Mouse (Mus musculus): ENCODE measurements around the gene Zfp219. TPM values are rescaled to one million over a fixed set of nuclear protein-coding genes. Genes with fewer than 3 reads are reported as not detected.

Gene Zfp219
- polyA plus RNA-seq, 1 experiment = 17.6 TPM

DNA sequence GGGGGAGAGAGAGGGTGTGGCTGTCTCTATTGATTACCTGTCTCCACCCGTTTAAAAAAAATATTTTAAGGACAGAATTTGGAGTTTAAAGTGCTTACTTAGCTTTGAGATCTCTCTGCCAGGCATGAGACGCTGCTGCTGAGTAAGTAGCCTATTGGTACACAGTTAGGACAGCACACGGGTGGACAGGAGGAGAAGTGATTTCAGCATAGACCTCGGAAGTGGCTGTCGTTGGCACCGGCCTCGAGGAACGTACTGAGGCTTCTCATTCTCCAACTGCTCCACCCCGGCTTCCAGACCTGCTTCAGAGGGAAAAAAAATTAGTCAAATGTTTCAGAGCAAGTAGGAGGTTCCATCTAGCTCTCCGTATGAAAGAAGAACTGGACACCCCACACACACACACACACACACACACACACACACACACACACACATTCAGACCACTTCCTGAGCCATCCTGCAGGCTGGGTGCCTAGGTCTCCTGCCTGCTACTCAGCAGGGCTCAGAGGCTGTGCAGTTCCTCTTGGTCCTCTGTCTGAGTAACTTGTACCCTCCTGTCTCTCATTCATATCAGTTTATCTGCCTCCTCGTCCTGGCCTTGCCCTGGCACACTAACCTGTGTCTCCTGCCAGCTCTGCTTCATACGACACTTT, 25.2 kb downstream of the Zfp219 start:
- no peaks in the 10 kb centered on the region for H3K79me2 ChIP-seq (ENCODE audit: control insufficient read depth, insufficient read depth)
- no peaks in the 10 kb centered on the region for H3K79me3 ChIP-seq (ENCODE audit: low read depth)
- H3K27me3 ChIP-seq (ENCODE audit: control insufficient read depth, insufficient read depth, insufficient read length) = no peaks in the 10 kb centered on the region
- TF ChIP-seq MYOD1 (IDR thresholded peaks at IDR 0.05; ENCODE audit: control insufficient read depth, insufficient read length, low read depth) = no peak
- TF ChIP-seq FOSL1 (IDR thresholded peaks at IDR 0.05; ENCODE audit: insufficient read depth, low read length, poor library complexity, severe bottlenecking) = no peak
- no peak for TF ChIP-seq CEBPB (IDR thresholded peaks at IDR 0.05; ENCODE audit: low read depth)
- no peak for TF ChIP-seq MAX (IDR thresholded peaks at IDR 0.05)
- no peak for TF ChIP-seq USF1 (IDR thresholded peaks at IDR 0.05; ENCODE audit: low read depth)
- no peak for TF ChIP-seq MYOG (IDR thresholded peaks at IDR 0.05; ENCODE audit: control insufficient read depth, extremely low read depth, insufficient read length)
- TF ChIP-seq CTCF (IDR thresholded peaks at IDR 0.05; ENCODE audit: control insufficient read depth, insufficient read depth, insufficient read length) = no peak
- H3K4me3 ChIP-seq (ENCODE audit: insufficient read depth, poor library complexity, severe bottlenecking) = no peak overlapping the region
- H3ac ChIP-seq (ENCODE audit: control insufficient read depth, insufficient read length, low read depth) = no peak overlapping the region
- H3K36me3 ChIP-seq (ENCODE audit: control insufficient read depth, insufficient read depth) = peaks cover 76% of the 10 kb centered on the region

DNA sequence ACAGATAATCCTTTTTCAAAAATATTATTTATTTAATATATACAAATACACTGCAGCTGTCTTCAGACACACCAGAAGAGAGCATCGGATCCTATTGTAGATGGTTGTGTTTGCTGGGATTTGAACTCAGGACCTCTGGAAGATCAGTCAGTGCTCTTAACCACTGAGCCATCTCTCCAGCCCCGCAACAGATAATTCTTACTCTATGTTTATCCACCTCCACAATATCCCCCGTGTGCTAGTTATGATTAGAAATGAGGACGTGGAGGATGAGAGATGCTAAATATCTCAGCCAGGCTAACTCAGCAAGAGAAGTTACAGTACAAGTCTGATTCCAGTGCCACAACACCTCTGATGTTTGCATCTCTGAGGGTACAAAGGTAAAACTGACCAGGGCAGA, 26.1 kb downstream of the Zfp219 start:
- no peaks in the 10 kb centered on the region for H3K79me2 ChIP-seq (ENCODE audit: control insufficient read depth, insufficient read depth)
- no peak overlapping the region for H3K4me3 ChIP-seq (ENCODE audit: insufficient read depth, poor library complexity, severe bottlenecking)
- H3K36me3 ChIP-seq (ENCODE audit: control insufficient read depth, insufficient read depth) = peaks cover 72% of the 10 kb centered on the region
- no peak overlapping the region for H3ac ChIP-seq (ENCODE audit: control insufficient read depth, insufficient read length, low read depth)
- TF ChIP-seq MAX (IDR thresholded peaks at IDR 0.05) (no peak), MYOG (IDR thresholded peaks at IDR 0.05; ENCODE audit: control insufficient read depth, extremely low read depth, insufficient read length) (no peak), CTCF (IDR thresholded peaks at IDR 0.05; ENCODE audit: control insufficient read depth, insufficient read depth, insufficient read length) (no peak), FOSL1 (IDR thresholded peaks at IDR 0.05; ENCODE audit: insufficient read depth, low read length, poor library complexity, severe bottlenecking) (no peak), USF1 (IDR thresholded peaks at IDR 0.05; ENCODE audit: low read depth) (no peak), CEBPB (IDR thresholded peaks at IDR 0.05; ENCODE audit: low read depth) (no peak), MYOD1 (IDR thresholded peaks at IDR 0.05; ENCODE audit: control insufficient read depth, insufficient read length, low read depth) (no peak)
- H3K27me3 ChIP-seq (ENCODE audit: control insufficient read depth, insufficient read depth, insufficient read length) = no peaks in the 10 kb centered on the region
- no peaks in the 10 kb centered on the region for H3K79me3 ChIP-seq (ENCODE audit: low read depth)

GRCm38 (mm10) chr14:51989461-51989970, 31.0 kb downstream of the Zfp219 start:
- Histone ChIP-seq H3K79me2 (ENCODE audit: control insufficient read depth, insufficient read depth) (peaks cover 29% of the 10 kb centered on the region), H3ac (ENCODE audit: control insufficient read depth, insufficient read length, low read depth) (no peak overlapping the region), H3K36me3 (ENCODE audit: control insufficient read depth, insufficient read depth) (peaks cover 47% of the 10 kb centered on the region), H3K27me3 (ENCODE audit: control insufficient read depth, insufficient read depth, insufficient read length) (no peaks in the 10 kb centered on the region), H3K4me3 (ENCODE audit: insufficient read depth, poor library complexity, severe bottlenecking) (no peak overlapping the region), H3K79me3 (ENCODE audit: low read depth) (peaks cover 5% of the 10 kb centered on the region)
- TF ChIP-seq FOSL1 (IDR thresholded peaks at IDR 0.05; ENCODE audit: insufficient read depth, low read length, poor library complexity, severe bottlenecking) = no peak
- TF ChIP-seq CTCF (IDR thresholded peaks at IDR 0.05; ENCODE audit: control insufficient read depth, insufficient read depth, insufficient read length) = no peak
- TF ChIP-seq MAX (IDR thresholded peaks at IDR 0.05) = no peak
- no peak for TF ChIP-seq MYOD1 (IDR thresholded peaks at IDR 0.05; ENCODE audit: control insufficient read depth, insufficient read length, low read depth)
- no peak for TF ChIP-seq CEBPB (IDR thresholded peaks at IDR 0.05; ENCODE audit: low read depth)
- no peak for TF ChIP-seq MYOG (IDR thresholded peaks at IDR 0.05; ENCODE audit: control insufficient read depth, extremely low read depth, insufficient read length)
- no peak for TF ChIP-seq USF1 (IDR thresholded peaks at IDR 0.05; ENCODE audit: low read depth)

- TF ChIP-seq FOSL1 (IDR thresholded peaks at IDR 0.05; ENCODE audit: insufficient read depth, low read length, poor library complexity, severe bottlenecking) (no peak), CTCF (IDR thresholded peaks at IDR 0.05; ENCODE audit: control insufficient read depth, insufficient read depth, insufficient read length) (no peak), MYOD1 (IDR thresholded peaks at IDR 0.05; ENCODE audit: control insufficient read depth, insufficient read length, low read depth) (no peak), CEBPB (IDR thresholded peaks at IDR 0.05; ENCODE audit: low read depth) (no peak), MAX (IDR thresholded peaks at IDR 0.05) (no peak), MYOG (IDR thresholded peaks at IDR 0.05; ENCODE audit: control insufficient read depth, extremely low read depth, insufficient read length) (no peak), USF1 (IDR thresholded peaks at IDR 0.05; ENCODE audit: low read depth) (no peak)
- Histone ChIP-seq H3K27me3 (ENCODE audit: control insufficient read depth, insufficient read depth, insufficient read length) (no peaks in the 10 kb centered on the region), H3K79me3 (ENCODE audit: low read depth) (peaks cover 5% of the 10 kb centered on the region), H3K36me3 (ENCODE audit: control insufficient read depth, insufficient read depth) (peaks cover 40% of the 10 kb centered on the region), H3K79me2 (ENCODE audit: control insufficient read depth, insufficient read depth) (peaks cover 29% of the 10 kb centered on the region), H3ac (ENCODE audit: control insufficient read depth, insufficient read length, low read depth) (no peak overlapping the region), H3K4me3 (ENCODE audit: insufficient read depth, poor library complexity, severe bottlenecking) (no peak overlapping the region)
Observed at GRCm38 (mm10) chr14:51988731-51989130, 31.8 kb downstream of the Zfp219 start.

DNA sequence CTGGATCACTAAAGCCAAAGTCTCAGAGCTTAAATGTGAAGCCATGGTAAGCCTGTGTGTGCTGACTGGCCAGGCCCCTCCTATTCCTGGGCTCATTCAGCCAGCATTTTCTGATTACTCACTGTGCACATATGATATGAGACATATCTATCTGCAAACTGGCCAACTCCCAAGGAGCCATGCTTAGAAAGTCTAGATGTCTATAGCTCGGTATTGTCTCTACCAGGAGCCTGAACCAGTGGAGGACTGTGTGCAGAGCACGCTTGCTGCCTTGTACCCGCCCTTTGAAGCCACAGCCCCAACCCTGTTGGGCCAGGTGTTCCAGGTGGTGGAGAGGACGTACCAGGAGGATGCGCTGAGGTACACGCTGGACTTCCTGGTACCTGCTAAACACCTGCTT, 33.4 kb downstream of the Zfp219 start:
- Histone ChIP-seq H3K27me3 (ENCODE audit: control insufficient read depth, insufficient read depth, insufficient read length) (no peaks in the 10 kb centered on the region), H3ac (ENCODE audit: control insufficient read depth, insufficient read length, low read depth) (no peak overlapping the region), H3K4me3 (ENCODE audit: insufficient read depth, poor library complexity, severe bottlenecking) (no peak overlapping the region), H3K79me2 (ENCODE audit: control insufficient read depth, insufficient read depth) (peaks cover 29% of the 10 kb centered on the region), H3K36me3 (ENCODE audit: control insufficient read depth, insufficient read depth) (peaks cover 38% of the 10 kb centered on the region), H3K79me3 (ENCODE audit: low read depth) (peaks cover 5% of the 10 kb centered on the region)
- no peak for TF ChIP-seq MYOG (IDR thresholded peaks at IDR 0.05; ENCODE audit: control insufficient read depth, extremely low read depth, insufficient read length)
- TF ChIP-seq CEBPB (IDR thresholded peaks at IDR 0.05; ENCODE audit: low read depth) = no peak
- TF ChIP-seq CTCF (IDR thresholded peaks at IDR 0.05; ENCODE audit: control insufficient read depth, insufficient read depth, insufficient read length) = no peak
- TF ChIP-seq MYOD1 (IDR thresholded peaks at IDR 0.05; ENCODE audit: control insufficient read depth, insufficient read length, low read depth) = no peak
- TF ChIP-seq USF1 (IDR thresholded peaks at IDR 0.05; ENCODE audit: low read depth) = no peak
- no peak for TF ChIP-seq MAX (IDR thresholded peaks at IDR 0.05)
- no peak for TF ChIP-seq FOSL1 (IDR thresholded peaks at IDR 0.05; ENCODE audit: insufficient read depth, low read length, poor library complexity, severe bottlenecking)
